Mouse (Mus musculus) stomach, embryonic 16.5 days (tissue): Measurements from ENCODE around the gene Fam189b. TPM values are rescaled to one million over a fixed set of nuclear protein-coding genes. Genes with fewer than 3 reads are reported as not detected.

Source experiments
- ATAC-seq: fragments of 200-750 bp; cut with Nextera tagmentation; 2 replicates; pipeline ENCODE4 v1.8.0; 2017; ENCODE audit warnings: moderate number of reproducible peaks, moderate TSS enrichment; ENCODE audit not compliant: insufficient read depth, low FRiP score
- H3K27ac ChIP-seq: fragments of 300-500 bp; sonication (generic); 2 replicates; pipeline ENCODE4 v1.5.1; 2014; ENCODE audit warnings: low read length
- H3K27me3 ChIP-seq: fragments of 300-500 bp; sonication (generic); 2 replicates; pipeline ENCODE4 v1.6.1; 2014; ENCODE audit warnings: low read length, control low read depth, mixed read lengths; ENCODE audit not compliant: control insufficient read depth, insufficient read depth
- H3K36me3 ChIP-seq: fragments of 300-500 bp; sonication (generic); 2 replicates; pipeline ENCODE4 v1.6.1; 2014; ENCODE audit warnings: low read length; ENCODE audit not compliant: control insufficient read depth, insufficient read depth
- H3K4me1 ChIP-seq: fragments of 300-500 bp; sonication (generic); 2 replicates; pipeline ENCODE4 v1.6.1; 2014; ENCODE audit warnings: low read length, control low read depth, mixed read lengths; ENCODE audit not compliant: control insufficient read depth, insufficient read depth
- H3K4me2 ChIP-seq: fragments of 300-500 bp; sonication (generic); 2 replicates; pipeline ENCODE4 v1.6.1; 2014; ENCODE audit warnings: low read depth, low read length, mixed read lengths
- H3K4me3 ChIP-seq: fragments of 300-500 bp; sonication (generic); replicated peaks from 2 replicates; pipeline ENCODE4 v1.5.1; 2014; ENCODE audit warnings: mild to moderate bottlenecking, low read length
- H3K9ac ChIP-seq: fragments of 300-500 bp; sonication (generic); 2 replicates; pipeline ENCODE4 v1.6.1; 2014; ENCODE audit warnings: low read length
- H3K9me3 ChIP-seq: fragments of 300-500 bp; sonication (generic); replicated peaks from 2 replicates; pipeline ENCODE4 v1.6.1; 2016; ENCODE audit warnings: low read length, control low read depth; ENCODE audit not compliant: control insufficient read depth
- WGBS: fragments of 180-500 bp; shearing (Covaris S2); extraction: QIAGEN DNeasy Blood & Tissue Kit; methylation state at CpG from one replicate; pipeline ENCODE4 v1.1.7; 2014; 5-methylcytosine and 5-hydroxymethylcytosine counted together
- polyA plus RNA-seq: library from polyadenylated mRNA; unstranded; fragments of >200 nt; fragmentation: Nextera tagmentation; extraction: Ambion mirVana; gene quantifications from 2 replicates; pipeline ENCODE4 v1.2.1, GENCODE M21; 2015

The Fam189b gene
- polyA plus RNA-seq, 1 experiment from 2014 or later: 22.0 TPM

DNA sequence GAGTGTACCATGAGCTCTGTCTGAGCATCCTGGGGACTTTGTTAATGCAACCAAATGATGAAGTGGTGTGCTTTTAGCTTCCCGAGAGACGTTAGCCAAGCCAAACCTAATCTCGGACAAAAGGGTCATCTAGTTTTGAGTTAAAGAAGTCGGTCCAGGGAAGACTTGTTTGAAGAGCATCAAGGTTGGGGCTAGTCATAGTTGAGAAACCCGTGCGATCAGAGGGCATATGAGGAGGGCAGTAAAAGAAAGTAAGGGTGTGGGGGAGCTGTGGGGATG lies 4.9 kb upstream of the Fam189b start:
- Histone ChIP-seq H3K36me3 (peaks cover 31% of the 10 kb centered on the region), H3K4me2 (peak overlapping the region; percentile 85)
- WGBS: 5% methylated on average over 6 of the region's 6 CpGs

DNA sequence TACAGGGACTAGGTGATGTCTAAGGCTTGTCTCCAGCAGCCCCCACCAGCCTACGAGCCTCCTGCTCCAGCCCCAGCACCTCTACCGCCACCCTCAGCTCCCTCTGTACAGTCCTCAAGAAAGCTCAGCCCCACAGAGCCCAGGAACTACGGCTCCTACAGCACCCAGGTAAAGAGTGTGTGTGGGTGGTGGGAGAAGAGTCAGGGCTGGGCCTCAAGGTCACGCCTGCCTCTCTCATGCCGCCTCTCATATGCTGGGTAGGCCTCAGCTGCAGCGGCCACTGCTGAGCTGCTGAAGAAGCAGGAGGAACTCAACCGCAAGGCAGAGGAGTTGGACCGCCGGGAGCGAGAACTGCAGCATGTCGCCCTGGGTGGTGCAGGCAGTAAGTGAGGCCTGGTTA lies 3.9 kb upstream of the Fam189b start:
- Histone ChIP-seq H3K4me3 (no peak overlapping the region), H3K9ac (no peak overlapping the region), H3K27me3 (no peaks in the 10 kb centered on the region), H3K4me1 (peaks cover 23% of the 10 kb centered on the region), H3K36me3 (peaks cover 22% of the 10 kb centered on the region), H3K9me3 (no peaks in the 10 kb centered on the region), H3K27ac (no peak overlapping the region), H3K4me2 (no peak overlapping the region)
- 82% methylated on average over 11 of the region's 11 CpGs for WGBS
- no peak for ATAC-seq

More for the DNA sequence above, 4.9 kb upstream of the Fam189b start:
- peak overlapping the region; percentile 86 for H3K9ac ChIP-seq
- H3K27me3 ChIP-seq: no peaks in the 10 kb centered on the region
- ATAC-seq: no peak
- peak overlapping the region; percentile 74 for H3K4me3 ChIP-seq
- H3K27ac ChIP-seq: peak overlapping the region; percentile 72
- H3K9me3 ChIP-seq: no peaks in the 10 kb centered on the region
- H3K4me1 ChIP-seq: peaks cover 17% of the 10 kb centered on the region

DNA sequence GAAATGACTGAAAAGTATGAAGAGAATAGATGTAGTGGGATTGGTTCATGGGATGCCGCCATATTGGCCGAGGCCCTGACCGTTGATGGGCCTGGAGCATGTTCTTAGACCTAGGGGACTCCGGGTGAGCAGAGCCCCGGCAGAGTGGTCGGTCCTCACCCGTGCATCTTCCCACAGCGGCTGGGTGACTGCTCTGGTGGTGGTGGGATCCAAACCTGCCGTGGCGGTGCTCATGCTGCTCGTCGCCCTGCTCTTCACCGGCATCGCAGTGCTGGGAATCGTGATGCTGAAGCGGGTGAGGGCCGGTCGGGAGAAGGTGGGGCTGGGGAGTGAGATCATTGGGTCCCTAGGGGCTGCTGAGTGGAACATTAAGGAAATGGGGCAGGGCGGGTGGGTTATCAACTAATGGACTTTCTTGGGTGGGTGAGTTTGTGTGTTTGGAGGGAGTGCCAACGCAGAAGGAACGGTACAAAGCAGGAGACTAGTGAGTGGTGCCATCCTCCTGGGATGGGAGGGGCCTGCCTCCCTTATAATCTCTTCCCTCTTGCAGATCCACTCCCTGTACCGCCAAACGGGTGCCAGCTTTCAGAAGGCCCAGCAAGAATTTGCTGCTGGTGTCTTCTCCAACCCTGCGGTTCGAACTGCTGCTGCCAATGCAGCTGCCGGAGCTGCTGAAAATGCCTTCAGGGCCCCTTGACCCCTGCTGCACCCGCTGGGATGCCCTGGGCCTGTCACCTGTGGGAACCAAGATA lies 1.0 kb upstream of the Fam189b start:
- WGBS: 89% methylated on average over 27 of the region's 27 CpGs
- no peak for ATAC-seq
- H3K27ac ChIP-seq: peak overlapping the region; percentile 49
- H3K4me1 ChIP-seq: peaks cover 28% of the 10 kb centered on the region
- H3K4me3 ChIP-seq: no peak overlapping the region
- H3K9me3 ChIP-seq: no peaks in the 10 kb centered on the region
- no peak overlapping the region for H3K9ac ChIP-seq
- no peak overlapping the region for H3K4me2 ChIP-seq
- no peaks in the 10 kb centered on the region for H3K27me3 ChIP-seq
- peaks cover 6% of the 10 kb centered on the region; the same call in 1 of the 2 replicates for H3K36me3 ChIP-seq

- no peak for ATAC-seq
- 37% methylated on average over 7 of the region's 7 CpGs for WGBS
- Histone ChIP-seq H3K4me1 (peaks cover 28% of the 10 kb centered on the region), H3K9me3 (no peaks in the 10 kb centered on the region), H3K36me3 (peaks cover 6% of the 10 kb centered on the region; the same call in 1 of the 2 replicates), H3K27ac (peak overlapping the region; percentile 49), H3K27me3 (no peaks in the 10 kb centered on the region), H3K4me3 (peak overlapping the region; percentile 66), H3K4me2 (peak overlapping the region; percentile 97; the same call in 1 of the 2 replicates), H3K9ac (no peak overlapping the region)
Measured at GRCm38 (mm10) chr3:89182531-89183057, 349 bp upstream of the Fam189b start.

GRCm38 (mm10) chr3:89183959-89184315 lies 994 bp downstream of the Fam189b start:
- Histone ChIP-seq H3K4me3 (peak overlapping the region; percentile 66), H3K36me3 (peaks cover 6% of the 10 kb centered on the region; the same call in 1 of the 2 replicates), H3K27ac (no peak overlapping the region), H3K9ac (peak overlapping the region; percentile 88), H3K27me3 (no peaks in the 10 kb centered on the region), H3K4me2 (peak overlapping the region; percentile 97), H3K4me1 (peaks cover 18% of the 10 kb centered on the region), H3K9me3 (no peaks in the 10 kb centered on the region)
- 79% methylated on average over 6 of the region's 6 CpGs for WGBS
- no peak for ATAC-seq

- no peaks in the 10 kb centered on the region for H3K9me3 ChIP-seq
- no peak overlapping the region for H3K4me3 ChIP-seq
- no peak overlapping the region for H3K27ac ChIP-seq
- no peaks in the 10 kb centered on the region for H3K27me3 ChIP-seq
- no peak overlapping the region for H3K4me2 ChIP-seq
- ATAC-seq: no peak
- 0 out of 2 replicates have a peak overlapping the region, but pooled peaks have one; percentile 25 for H3K9ac ChIP-seq
- no peaks in the 10 kb centered on the region for H3K36me3 ChIP-seq
- WGBS: 54% methylated on average over 23 of the region's 23 CpGs
- H3K4me1 ChIP-seq: peaks cover 15% of the 10 kb centered on the region
Measured at GRCm38 (mm10) chr3:89187197-89187596, 4.3 kb downstream of the Fam189b start.

DNA sequence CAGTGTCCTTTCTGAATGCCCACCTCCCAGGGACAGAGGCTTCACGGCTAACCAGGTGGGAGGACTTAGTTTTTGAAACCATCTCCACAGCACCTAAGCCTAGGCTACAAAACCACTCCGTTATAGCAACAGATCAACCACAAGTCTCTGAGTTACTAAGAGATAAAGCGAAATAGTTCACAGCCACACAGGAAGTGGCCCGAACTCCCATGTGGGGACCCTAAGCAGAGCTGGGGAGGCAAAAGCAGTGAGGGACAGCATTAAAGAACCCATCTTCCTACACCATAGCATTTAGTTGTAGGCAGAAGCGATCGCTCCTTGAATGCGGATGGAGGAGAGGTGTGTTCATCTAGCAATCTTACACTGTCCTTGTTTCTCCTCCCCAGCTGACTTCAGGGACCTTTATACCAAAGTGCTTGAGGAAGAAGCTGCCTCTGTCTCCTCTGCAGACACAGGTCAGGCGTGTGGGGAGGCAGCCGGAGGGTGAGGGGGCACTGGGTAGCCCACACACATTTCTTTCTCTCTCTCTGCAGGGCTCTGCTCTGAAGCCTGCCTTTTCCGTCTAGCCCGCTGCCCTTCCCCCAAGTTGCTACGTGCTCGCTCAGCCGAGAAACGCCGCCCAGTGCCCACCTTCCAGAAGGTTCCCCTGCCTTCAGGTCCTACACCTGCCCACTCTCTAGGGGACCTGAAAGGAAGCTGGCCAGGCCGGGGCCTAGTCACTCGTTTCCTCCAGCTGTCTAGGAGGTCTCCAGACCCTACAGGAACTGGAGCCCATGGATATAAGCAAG lies 4.9 kb downstream of the Fam189b start:
- 81% methylated on average over 18 of the region's 18 CpGs for WGBS
- Histone ChIP-seq H3K4me2 (no peak overlapping the region), H3K27ac (no peak overlapping the region), H3K9ac (0 out of 2 replicates have a peak overlapping the region, but pooled peaks have one; percentile 25), H3K36me3 (no peaks in the 10 kb centered on the region), H3K4me3 (no peak overlapping the region), H3K9me3 (no peaks in the 10 kb centered on the region), H3K4me1 (peaks cover 11% of the 10 kb centered on the region), H3K27me3 (no peaks in the 10 kb centered on the region)
- ATAC-seq: no peak

- no peaks in the 10 kb centered on the region for H3K9me3 ChIP-seq
- WGBS: 70% methylated on average over 12 of the region's 12 CpGs
- no peak overlapping the region for H3K9ac ChIP-seq
- no peak for ATAC-seq
- no peak overlapping the region for H3K4me2 ChIP-seq
- no peaks in the 10 kb centered on the region for H3K36me3 ChIP-seq
- H3K27me3 ChIP-seq: no peaks in the 10 kb centered on the region
- H3K27ac ChIP-seq: no peak overlapping the region
- no peak overlapping the region for H3K4me3 ChIP-seq
- peaks cover 11% of the 10 kb centered on the region for H3K4me1 ChIP-seq
Measured at GRCm38 (mm10) chr3:89188478-89188875, 5.5 kb downstream of the Fam189b start.

DNA sequence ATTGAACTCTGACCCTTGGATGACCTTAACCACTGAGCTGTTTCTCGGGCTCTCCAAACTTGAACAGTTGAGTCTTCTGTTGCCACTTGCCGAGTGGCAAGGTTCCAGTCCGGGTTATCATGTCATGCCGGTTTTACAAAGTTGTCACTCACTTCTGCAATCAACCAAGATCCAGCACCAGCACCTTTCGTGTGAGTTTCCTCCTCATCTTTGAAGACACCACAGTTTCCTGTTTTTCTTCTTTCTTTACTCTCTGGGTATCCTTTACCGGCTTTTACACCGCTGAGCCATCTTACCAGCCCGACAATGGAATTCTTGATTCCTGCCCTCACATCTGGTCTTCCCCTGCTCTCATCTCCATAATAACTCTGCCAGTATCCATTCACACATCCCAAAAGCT lies 7.5 kb downstream of the Fam189b start:
- H3K4me2 ChIP-seq: no peak overlapping the region
- H3K27ac ChIP-seq: no peak overlapping the region
- no peaks in the 10 kb centered on the region for H3K9me3 ChIP-seq
- 81% methylated on average over 8 of the region's 8 CpGs for WGBS
- no peak overlapping the region for H3K9ac ChIP-seq
- H3K36me3 ChIP-seq: no peaks in the 10 kb centered on the region
- no peak overlapping the region for H3K4me3 ChIP-seq
- no peak for ATAC-seq
- no peaks in the 10 kb centered on the region for H3K4me1 ChIP-seq
- H3K27me3 ChIP-seq: no peaks in the 10 kb centered on the region
